Mouse (Mus musculus): ENCODE data around the gene Tnfsf4. TPM values are rescaled to one million over a fixed set of nuclear protein-coding genes. Genes with fewer than 3 reads are reported as not detected.

Gene Tnfsf4
- polyA plus RNA-seq (2017; shearing (Covaris generic)) = 1 to 10 TPM in 2 of 3 experiments, under 1 TPM in 1; 0.85 to 7.8 (median 1.0) TPM

- peak; percentile 33 for ATAC-seq
Observed at GRCm38 (mm10) chr1:161394931-161395459, at the start of gene Tnfsf4. TSS of gene Tnfsf4 (plus strand) at chr1:161395409.

GRCm38 (mm10) chr1:161350981-161351380 is 44.2 kb upstream of the Tnfsf4 start:
- peak; percentile 73 for ATAC-seq

GRCm38 (mm10) chr1:161365006-161365405 is 30.2 kb upstream of the Tnfsf4 start:
- ATAC-seq = no peak

GRCm38 (mm10) chr1:161371919-161372318 is 23.3 kb upstream of the Tnfsf4 start:
- no peak for ATAC-seq

- no peak for ATAC-seq
Observed at GRCm38 (mm10) chr1:161375866-161376265, 19.3 kb upstream of the Tnfsf4 start.

- ATAC-seq = peak; percentile 73
Observed at GRCm38 (mm10) chr1:161378571-161378970, 16.6 kb upstream of the Tnfsf4 start.

- ATAC-seq = no peak
Observed at GRCm38 (mm10) chr1:161379685-161380424, 15.4 kb upstream of the Tnfsf4 start.

GRCm38 (mm10) chr1:161380425-161380780 is 14.8 kb upstream of the Tnfsf4 start:
- no peak for ATAC-seq

- no peak for ATAC-seq
Observed at GRCm38 (mm10) chr1:161390066-161390465, 5.1 kb upstream of the Tnfsf4 start.

- no peak for ATAC-seq
Observed at GRCm38 (mm10) chr1:161392906-161393305, 2.3 kb upstream of the Tnfsf4 start.

- peak; percentile 40 for ATAC-seq
Observed at GRCm38 (mm10) chr1:161395610-161396009, 401 bp downstream of the Tnfsf4 start.

GRCm38 (mm10) chr1:161396351-161396750 is 1.1 kb downstream of the Tnfsf4 start:
- peak; percentile 81 for ATAC-seq

GRCm38 (mm10) chr1:161400126-161400525 is 4.9 kb downstream of the Tnfsf4 start:
- no peak for ATAC-seq

GRCm38 (mm10) chr1:161403061-161403460 is 7.9 kb downstream of the Tnfsf4 start:
- no peak for ATAC-seq

GRCm38 (mm10) chr1:161406480-161406879 is 11.3 kb downstream of the Tnfsf4 start:
- no peak for ATAC-seq

- ATAC-seq = no peak
Observed at GRCm38 (mm10) chr1:161419926-161420325, 24.7 kb downstream of the Tnfsf4 start.

- no peak for ATAC-seq
Observed at GRCm38 (mm10) chr1:161420646-161421045, 25.4 kb downstream of the Tnfsf4 start.

GRCm38 (mm10) chr1:161426277-161427056 is 31.3 kb downstream of the Tnfsf4 start:
- ATAC-seq = no peak

GRCm38 (mm10) chr1:161427057-161427311 is 31.8 kb downstream of the Tnfsf4 start:
- ATAC-seq = no peak

- no peak for ATAC-seq
Observed at GRCm38 (mm10) chr1:161435781-161436180, 40.6 kb downstream of the Tnfsf4 start.

GRCm38 (mm10) chr1:161436503-161436902 is 41.3 kb downstream of the Tnfsf4 start:
- no peak for ATAC-seq

GRCm38 (mm10) chr1:161444858-161445257 is 49.6 kb downstream of the Tnfsf4 start:
- ATAC-seq = no peak

GRCm38 (mm10) chr1:161451683-161452245 is 56.6 kb downstream of the Tnfsf4 start:
- no peak for ATAC-seq

- no peak for ATAC-seq
Observed at GRCm38 (mm10) chr1:161452250-161452649, 57.0 kb downstream of the Tnfsf4 start.
